Mouse (Mus musculus) hematopoietic stem cell, adult 5-6 weeks (primary cell): ENCODE data around the gene Arhgap15. TPM values are rescaled to one million over a fixed set of nuclear protein-coding genes. Genes with fewer than 3 reads are reported as not detected.
A peak's percentile ranks its signal among the peaks of the same experiment; 100 is the strongest.

Source experiments
- ATAC-seq, 2 experiments: fragments of 125-278 bp in 1 of 2; replicated peaks in 1 of 2; 2 replicates each; pipeline ENCODE4 v1.8.0; 2016 to 2017; ENCODE audit warnings: inconsistent platforms in 2 of 2, mild to moderate bottlenecking in 2 of 2, moderate number of reproducible peaks in 2 of 2, low read depth in 1 of 2, moderate TSS enrichment in 1 of 2; ENCODE audit not compliant: low FRiP score in 2 of 2, poor library complexity in 2 of 2, severe bottlenecking in 2 of 2, insufficient read depth in 1 of 2, low TSS enrichment in 1 of 2
- total RNA-seq: library from RNA; stranded (forward); fragments of 172-1452, 232-1000 nt; gene quantifications from 2 replicates; pipeline ENCODE4 v1.2.3, GENCODE M21; 2017

Gene Arhgap15
- total RNA-seq, 1 experiment from 2014 or later: 148 TPM

- ATAC-seq: no peak
These were observed 411.7 kb downstream of the Arhgap15 start for GRCm38 (mm10) chr2:44160358-44160757.

GRCm38 (mm10) chr2:44165789-44166188 lies 417.2 kb downstream of the Arhgap15 start:
- ATAC-seq: peak; percentile 64 to 71; a peak in 3 of 4 replicates

- ATAC-seq: no peak
These were observed 418.1 kb downstream of the Arhgap15 start for GRCm38 (mm10) chr2:44166716-44167115.

- no peak for ATAC-seq
These were observed 435.9 kb downstream of the Arhgap15 start for GRCm38 (mm10) chr2:44184476-44184875.

- no peak for ATAC-seq
These were observed 442.1 kb downstream of the Arhgap15 start for GRCm38 (mm10) chr2:44190749-44191148.

- peak; percentile 43 to 45; a peak in 2 of 4 replicates for ATAC-seq
These were observed 443.4 kb downstream of the Arhgap15 start for GRCm38 (mm10) chr2:44192058-44192457.

- no peak for ATAC-seq
These were observed 466.9 kb downstream of the Arhgap15 start for GRCm38 (mm10) chr2:44215506-44215905.

GRCm38 (mm10) chr2:44217811-44218210 lies 469.2 kb downstream of the Arhgap15 start:
- ATAC-seq: no peak

GRCm38 (mm10) chr2:44218317-44218716 lies 469.7 kb downstream of the Arhgap15 start:
- ATAC-seq: no peak

GRCm38 (mm10) chr2:44221686-44222085 lies 473.1 kb downstream of the Arhgap15 start:
- no peak for ATAC-seq

- no peak for ATAC-seq
These were observed 473.6 kb downstream of the Arhgap15 start for GRCm38 (mm10) chr2:44222176-44222753.

- no peak for ATAC-seq
These were observed 486.2 kb downstream of the Arhgap15 start for GRCm38 (mm10) chr2:44234856-44235255.

- no peak for ATAC-seq
These were observed 493.2 kb downstream of the Arhgap15 start for GRCm38 (mm10) chr2:44241657-44242454.

GRCm38 (mm10) chr2:44242628-44243255 lies 494.1 kb downstream of the Arhgap15 start:
- no peak for ATAC-seq

GRCm38 (mm10) chr2:44255343-44255742 lies 506.7 kb downstream of the Arhgap15 start:
- no peak for ATAC-seq

GRCm38 (mm10) chr2:44257946-44258345 lies 509.3 kb downstream of the Arhgap15 start:
- ATAC-seq: no peak

GRCm38 (mm10) chr2:44271455-44272346 lies 523.1 kb downstream of the Arhgap15 start:
- ATAC-seq: no peak
